Mouse (Mus musculus) intestine, embryonic 15.5 days (tissue): ENCODE measurements around the gene Gm20388. TPM values are rescaled to one million over a fixed set of nuclear protein-coding genes. Genes with fewer than 3 reads are reported as not detected.

Experiments
- ATAC-seq: fragments of 200-750 bp; cut with Nextera tagmentation; 2 replicates; pipeline ENCODE4 v1.8.0; 2017; ENCODE audit warnings: moderate TSS enrichment, moderate library complexity
- H3K27ac ChIP-seq: fragments of 300-500 bp; sonication (generic); 2 replicates; pipeline ENCODE4 v1.5.1; 2015; ENCODE audit warnings: mild to moderate bottlenecking, inconsistent platforms
- H3K27me3 ChIP-seq: fragments of 300-500 bp; sonication (generic); replicated peaks from 2 replicates; pipeline ENCODE4 v1.6.1; 2015; ENCODE audit warnings: inconsistent platforms
- H3K36me3 ChIP-seq: fragments of 300-500 bp; sonication (generic); 2 replicates; pipeline ENCODE4 v1.6.1; 2015; ENCODE audit warnings: inconsistent platforms
- H3K4me1 ChIP-seq: fragments of 300-500 bp; sonication (generic); replicated peaks from 2 replicates; pipeline ENCODE4 v1.6.1; 2015; ENCODE audit warnings: inconsistent platforms
- H3K4me2 ChIP-seq: fragments of 300-500 bp; sonication (generic); replicated peaks from 2 replicates; pipeline ENCODE4 v1.6.1; 2015; ENCODE audit warnings: mild to moderate bottlenecking, inconsistent platforms
- H3K4me3 ChIP-seq: fragments of 300-500 bp; sonication (generic); replicated peaks from 2 replicates; pipeline ENCODE4 v1.5.1; 2015; ENCODE audit warnings: inconsistent platforms
- H3K9ac ChIP-seq: fragments of 300-500 bp; sonication (generic); 2 replicates; pipeline ENCODE4 v1.6.1; 2015; ENCODE audit warnings: inconsistent platforms
- H3K9me3 ChIP-seq: fragments of 300-500 bp; sonication (generic); 2 replicates; pipeline ENCODE4 v1.6.1; 2016; ENCODE audit warnings: inconsistent platforms
- WGBS: fragments of 180-500 bp; shearing (Covaris S2); methylation state at CpG from one replicate; pipeline ENCODE4 v1.1.7; 2015; 5-methylcytosine and 5-hydroxymethylcytosine counted together
- polyA plus RNA-seq: library from polyadenylated mRNA; unstranded; fragments of >200 nt; fragmentation: Nextera tagmentation; extraction: Ambion mirVana; gene quantifications from 2 replicates; pipeline ENCODE4 v1.2.1, GENCODE M21; 2015

Gm20388 gene
- polyA plus RNA-seq, 1 experiment from 2014 or later, result not detected

GRCm38 (mm10) chr8:120150028-120150427 is 239.4 kb downstream of the Gm20388 start:
- Histone ChIP-seq H3K4me3 (no peak overlapping the region), H3K27ac (no peak overlapping the region), H3K27me3 (peaks cover 4% of the 10 kb centered on the region; the same call in 1 of the 2 replicates), H3K9me3 (no peaks in the 10 kb centered on the region; the same call in 1 of the 2 replicates), H3K9ac (no peak overlapping the region), H3K4me2 (no peak overlapping the region), H3K36me3 (no peaks in the 10 kb centered on the region), H3K4me1 (peaks cover 10% of the 10 kb centered on the region; the same call in 1 of the 2 replicates)
- WGBS, result 57% methylated on average over 12 of the region's 12 CpGs
- ATAC-seq, result no peak

DNA sequence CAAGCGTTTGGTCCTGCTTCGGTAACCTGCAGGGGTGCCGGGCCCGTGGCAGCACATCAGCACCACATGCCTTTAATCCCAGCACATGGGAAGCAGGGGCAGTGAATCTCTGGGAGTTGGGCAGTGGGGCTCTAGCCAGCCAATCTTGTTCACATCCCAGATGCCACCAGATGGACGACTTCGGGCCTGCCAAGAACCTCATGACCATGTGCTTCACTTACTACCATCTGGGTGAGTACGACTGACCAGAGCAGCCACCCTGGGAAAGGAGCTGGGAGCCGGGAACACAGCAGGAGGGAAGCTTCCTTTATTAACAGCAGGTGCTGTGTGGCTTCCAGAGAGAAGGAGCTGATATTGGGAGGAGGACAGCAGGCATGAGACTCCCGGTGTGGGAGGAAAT is 240.5 kb downstream of the Gm20388 start:
- no peak overlapping the region for H3K4me3 ChIP-seq
- no peak overlapping the region for H3K27ac ChIP-seq
- H3K9me3 ChIP-seq, result no peaks in the 10 kb centered on the region
- no peak overlapping the region for H3K4me2 ChIP-seq
- H3K9ac ChIP-seq, result no peak overlapping the region
- no peaks in the 10 kb centered on the region for H3K36me3 ChIP-seq
- WGBS, result 76% methylated on average over 9 of the region's 9 CpGs
- no peak for ATAC-seq
- H3K27me3 ChIP-seq, result peaks cover 4% of the 10 kb centered on the region; the same call in 1 of the 2 replicates
- H3K4me1 ChIP-seq, result peaks cover 10% of the 10 kb centered on the region; the same call in 1 of the 2 replicates

GRCm38 (mm10) chr8:120152636-120153035 is 242.0 kb downstream of the Gm20388 start:
- H3K4me1 ChIP-seq, result peaks cover 10% of the 10 kb centered on the region; the same call in 1 of the 2 replicates
- no peak overlapping the region for H3K9ac ChIP-seq
- H3K4me2 ChIP-seq, result no peak overlapping the region
- no peak for ATAC-seq
- H3K27me3 ChIP-seq, result peaks cover 4% of the 10 kb centered on the region; the same call in 1 of the 2 replicates
- no peak overlapping the region for H3K27ac ChIP-seq
- no peaks in the 10 kb centered on the region for H3K9me3 ChIP-seq
- WGBS, result 48% methylated on average over 7 of the region's 7 CpGs
- no peak overlapping the region for H3K4me3 ChIP-seq
- no peaks in the 10 kb centered on the region for H3K36me3 ChIP-seq

- Histone ChIP-seq H3K4me3 (no peak overlapping the region), H3K4me1 (no peaks in the 10 kb centered on the region), H3K9ac (no peak overlapping the region), H3K27me3 (no peaks in the 10 kb centered on the region; the same call in 1 of the 2 replicates), H3K36me3 (no peaks in the 10 kb centered on the region), H3K4me2 (no peak overlapping the region), H3K9me3 (no peaks in the 10 kb centered on the region), H3K27ac (no peak overlapping the region)
- no peak for ATAC-seq
- WGBS, result 80% methylated on average over 8 of the region's 8 CpGs
These were observed 249.7 kb downstream of the Gm20388 start for GRCm38 (mm10) chr8:120160366-120160765.

- no peaks in the 10 kb centered on the region; the same call in 1 of the 2 replicates for H3K27me3 ChIP-seq
- H3K36me3 ChIP-seq, result no peaks in the 10 kb centered on the region
- no peaks in the 10 kb centered on the region for H3K9me3 ChIP-seq
- no peaks in the 10 kb centered on the region for H3K4me1 ChIP-seq
- 81% methylated on average over 16 of the region's 16 CpGs for WGBS
- no peak overlapping the region for H3K9ac ChIP-seq
- no peak overlapping the region for H3K4me2 ChIP-seq
- no peak for ATAC-seq
- no peak overlapping the region for H3K27ac ChIP-seq
- no peak overlapping the region for H3K4me3 ChIP-seq
These were observed 251.2 kb downstream of the Gm20388 start for GRCm38 (mm10) chr8:120161658-120162403.

DNA sequence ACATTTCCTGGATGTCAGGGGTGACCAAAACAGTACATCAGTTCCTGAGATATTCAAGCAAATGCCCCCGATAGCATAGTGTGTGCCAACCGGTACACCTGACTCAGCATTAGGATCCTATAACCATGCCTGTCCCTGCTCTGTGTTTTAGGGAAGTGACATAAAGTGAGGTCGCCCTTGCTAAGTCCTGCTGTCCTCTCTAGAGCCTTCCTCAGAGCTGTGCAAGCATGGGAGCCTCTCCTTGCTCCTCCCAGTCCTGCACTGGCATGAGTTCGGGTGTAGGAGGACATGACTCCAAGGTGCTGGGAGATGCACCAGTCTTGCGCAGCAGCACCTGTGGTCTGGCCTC is 251.7 kb downstream of the Gm20388 start:
- Histone ChIP-seq H3K27ac (no peak overlapping the region), H3K9me3 (no peaks in the 10 kb centered on the region), H3K27me3 (no peaks in the 10 kb centered on the region; the same call in 1 of the 2 replicates), H3K4me1 (no peaks in the 10 kb centered on the region), H3K36me3 (no peaks in the 10 kb centered on the region), H3K4me2 (no peak overlapping the region), H3K9ac (no peak overlapping the region), H3K4me3 (no peak overlapping the region)
- WGBS, result 83% methylated on average over 5 of the region's 5 CpGs
- no peak for ATAC-seq

- Histone ChIP-seq H3K36me3 (no peaks in the 10 kb centered on the region), H3K9ac (no peak overlapping the region), H3K27me3 (no peaks in the 10 kb centered on the region; the same call in 1 of the 2 replicates), H3K9me3 (no peaks in the 10 kb centered on the region), H3K4me2 (no peak overlapping the region), H3K27ac (no peak overlapping the region), H3K4me1 (no peaks in the 10 kb centered on the region), H3K4me3 (no peak overlapping the region)
- ATAC-seq, result no peak
- 70% methylated on average over 8 of the region's 8 CpGs for WGBS
These were observed 252.7 kb downstream of the Gm20388 start for GRCm38 (mm10) chr8:120163376-120163775.

DNA sequence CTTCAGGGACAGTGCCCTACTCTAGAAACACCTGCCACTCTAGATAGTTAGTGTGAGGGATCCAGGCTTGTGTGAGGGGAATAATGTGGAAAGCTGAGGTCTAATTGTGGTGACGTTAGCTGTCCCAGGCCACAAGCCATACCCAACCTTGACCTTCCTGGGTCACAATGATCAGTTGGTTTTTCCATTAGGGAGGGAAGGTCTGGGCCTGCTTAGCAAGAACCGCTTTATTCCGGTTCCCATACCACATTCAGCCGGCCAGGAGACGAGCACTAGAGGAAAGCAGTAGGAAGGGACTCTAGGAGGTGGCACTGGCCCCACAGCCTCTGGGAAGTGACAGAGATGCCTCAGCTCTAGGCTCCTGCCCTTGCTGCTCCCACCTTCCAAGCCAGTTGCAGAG is 253.4 kb downstream of the Gm20388 start:
- Histone ChIP-seq H3K4me3 (no peak overlapping the region), H3K27ac (no peak overlapping the region), H3K4me1 (no peaks in the 10 kb centered on the region), H3K4me2 (no peak overlapping the region), H3K9me3 (no peaks in the 10 kb centered on the region), H3K36me3 (no peaks in the 10 kb centered on the region), H3K27me3 (no peaks in the 10 kb centered on the region; the same call in 1 of the 2 replicates), H3K9ac (no peak overlapping the region)
- ATAC-seq, result no peak
- 86% methylated on average over 5 of the region's 5 CpGs for WGBS

- WGBS, result 80% methylated on average over 8 of the region's 8 CpGs
- no peaks in the 10 kb centered on the region for H3K4me1 ChIP-seq
- no peak overlapping the region for H3K4me2 ChIP-seq
- no peaks in the 10 kb centered on the region; the same call in 1 of the 2 replicates for H3K27me3 ChIP-seq
- H3K4me3 ChIP-seq, result no peak overlapping the region
- H3K36me3 ChIP-seq, result no peaks in the 10 kb centered on the region
- no peaks in the 10 kb centered on the region for H3K9me3 ChIP-seq
- H3K9ac ChIP-seq, result no peak overlapping the region
- H3K27ac ChIP-seq, result no peak overlapping the region
- ATAC-seq, result no peak
These were observed 256.5 kb downstream of the Gm20388 start for GRCm38 (mm10) chr8:120167136-120167535.

GRCm38 (mm10) chr8:120167821-120168220 is 257.2 kb downstream of the Gm20388 start:
- no peaks in the 10 kb centered on the region for H3K4me1 ChIP-seq
- no peak overlapping the region for H3K27ac ChIP-seq
- 47% methylated on average over 5 of the region's 5 CpGs for WGBS
- no peaks in the 10 kb centered on the region for H3K36me3 ChIP-seq
- no peak overlapping the region for H3K4me3 ChIP-seq
- no peak for ATAC-seq
- no peaks in the 10 kb centered on the region; the same call in 1 of the 2 replicates for H3K27me3 ChIP-seq
- no peak overlapping the region for H3K9ac ChIP-seq
- H3K9me3 ChIP-seq, result no peaks in the 10 kb centered on the region
- H3K4me2 ChIP-seq, result no peak overlapping the region

DNA sequence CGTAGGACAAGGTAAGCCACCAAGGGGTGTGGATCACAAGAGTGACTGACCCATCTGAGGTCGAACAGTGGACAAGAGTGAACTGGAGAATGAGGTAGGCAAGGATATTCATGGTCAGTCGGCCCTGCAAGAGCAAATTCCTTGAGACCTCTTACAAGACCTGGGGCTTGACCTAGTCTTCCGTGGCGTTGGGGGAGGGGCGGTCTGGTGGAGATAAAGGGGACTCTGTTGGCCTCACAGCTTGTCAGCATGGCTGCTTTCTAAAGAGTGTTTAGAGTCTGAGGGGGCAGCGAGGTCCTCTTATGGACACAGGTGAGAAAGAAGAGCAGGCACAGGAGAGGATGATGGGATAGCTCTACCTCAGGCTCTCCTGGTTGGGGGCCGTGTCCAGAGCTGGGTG is 258.5 kb downstream of the Gm20388 start:
- Histone ChIP-seq H3K27me3 (peaks cover under 1% of the 10 kb centered on the region; the same call in 1 of the 2 replicates), H3K9me3 (no peaks in the 10 kb centered on the region), H3K9ac (no peak overlapping the region), H3K4me1 (no peaks in the 10 kb centered on the region), H3K4me2 (no peak overlapping the region), H3K36me3 (no peaks in the 10 kb centered on the region), H3K27ac (no peak overlapping the region), H3K4me3 (no peak overlapping the region)
- ATAC-seq, result no peak
- 54% methylated on average over 8 of the region's 8 CpGs for WGBS

DNA sequence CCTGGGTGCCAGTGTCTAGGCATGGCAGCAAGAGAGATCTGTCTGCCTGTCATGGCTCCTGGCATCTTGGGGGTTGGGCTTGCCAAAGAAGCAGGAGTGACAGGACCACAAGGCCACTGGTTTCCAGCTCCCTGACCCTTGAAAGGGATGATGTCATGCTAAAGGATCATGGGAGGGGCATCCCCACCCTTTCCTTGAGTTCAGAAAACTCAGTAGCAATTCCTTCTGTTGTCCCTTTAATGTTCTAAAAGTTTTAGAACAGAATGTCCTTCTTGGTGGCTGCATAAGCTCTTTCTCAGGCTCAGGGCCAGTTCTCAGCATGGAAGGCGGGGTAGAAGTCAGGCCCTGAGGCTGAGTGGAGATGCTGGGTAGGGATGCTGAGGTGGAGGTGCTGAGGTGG is 262.6 kb downstream of the Gm20388 start:
- no peak overlapping the region for H3K4me2 ChIP-seq
- H3K27me3 ChIP-seq, result peaks cover 8% of the 10 kb centered on the region; the same call in 1 of the 2 replicates
- H3K4me3 ChIP-seq, result no peak overlapping the region
- 71% methylated on average over 1 of the region's 1 CpGs for WGBS
- H3K9ac ChIP-seq, result no peak overlapping the region
- ATAC-seq, result no peak
- H3K9me3 ChIP-seq, result no peaks in the 10 kb centered on the region
- H3K27ac ChIP-seq, result no peak overlapping the region
- H3K4me1 ChIP-seq, result peaks cover 21% of the 10 kb centered on the region
- no peaks in the 10 kb centered on the region for H3K36me3 ChIP-seq

- 59% methylated on average over 18 of the region's 18 CpGs for WGBS
- Histone ChIP-seq H3K36me3 (no peaks in the 10 kb centered on the region), H3K4me3 (no peak overlapping the region), H3K4me2 (no peak overlapping the region), H3K9ac (no peak overlapping the region), H3K9me3 (no peaks in the 10 kb centered on the region), H3K27ac (no peak overlapping the region), H3K27me3 (peaks cover 13% of the 10 kb centered on the region; the same call in 1 of the 2 replicates), H3K4me1 (peaks cover 29% of the 10 kb centered on the region)
- ATAC-seq, result no peak
These were observed 264.0 kb downstream of the Gm20388 start for GRCm38 (mm10) chr8:120174606-120175005.
